18 mouse cellular contexts compared by ENCODE assay signal in genomic region chr13:111367620-111368019, GRCm38 (mm10).
"Had no signal": no experiment of that assay in that cellular context is flagged by ENCODE, and none has a peak within 500 bp of the region (broad histone marks: within the 10 kb centered on the region; RNA-seq: fewer than 3 reads in every experiment).

No protein-coding gene starts in this region.

- H3K27ac ChIP-seq: liver, embryonic 12.5 days; liver, embryonic 14.5 days; lung, embryonic 15.5 days; macrophage; neural tube, embryonic 12.5 days had no signal

- H3K4me2 ChIP-seq: liver, embryonic 12.5 days; lung, embryonic 15.5 days; neural tube, embryonic 12.5 days had no signal

- H3K9ac ChIP-seq: liver, embryonic 12.5 days; liver, embryonic 14.5 days; lung, embryonic 15.5 days; neural tube, embryonic 12.5 days had no signal

- H3K27me3 ChIP-seq: liver, embryonic 12.5 days; lung, embryonic 15.5 days; megakaryocyte, embryonic 14.5 days; neural tube, embryonic 12.5 days had no signal

- DNase-seq: lung, adult 18-20 months; lung, postnatal 14 days; lung, postnatal 36 days; retina, postnatal 1 day; right cerebral cortex, adult 18-20 months; right cerebral cortex, postnatal 25 days; right cerebral cortex, postnatal 4 days; spleen, adult 18-20 months; thymus, adult 18-20 months; thymus, postnatal 25 days; thymus, postnatal 4 days had no signal

- ATAC-seq: liver, embryonic 12.5 days; lung, postnatal 0 days had no signal

- H3K9me3 ChIP-seq: liver, embryonic 12.5 days; lung, embryonic 15.5 days had no signal

- H3K4me1 ChIP-seq: liver, embryonic 12.5 days; lung, embryonic 15.5 days; neural tube, embryonic 12.5 days had no signal

- H3K4me3 ChIP-seq: liver, embryonic 12.5 days; lung, embryonic 15.5 days; megakaryocyte, embryonic 14.5 days; neural tube, embryonic 12.5 days had no signal

- H3K36me3 ChIP-seq: liver, embryonic 12.5 days; lung, embryonic 15.5 days; neural tube, embryonic 12.5 days had no signal
